Mouse (Mus musculus) cerebellum, adult 2 months (tissue): Measurements from ENCODE around the gene Plxdc2.

Experiments
- CTCF ChIP-seq: fragments of 200-500 bp; IDR thresholded peaks from 2 replicates; pipeline ENCODE4 v1.5.1; 2011; ENCODE audit warnings: low read depth, mild to moderate bottlenecking, control low read depth, low read length, moderate library complexity, borderline replicate concordance; ENCODE audit not compliant: insufficient read depth
- POLR2A ChIP-seq: fragments of 200-500 bp; IDR thresholded peaks from 2 replicates; pipeline ENCODE4 v1.6.1; 2011; ENCODE audit warnings: low read length, control low read depth, borderline replicate concordance; ENCODE audit not compliant: insufficient read depth

- TF ChIP-seq POLR2A (no peak), CTCF (no peak)
These were observed 403.7 kb downstream of the Plxdc2 start for GRCm38 (mm10) chr2:16759766-16760165.
